Mouse (Mus musculus) CD4-positive helper T cell, adult 2 months (primary cell): Measurements from ENCODE around the gene Insl6.

ENCODE experiments used
- DNase-seq: peaks from one replicate; pipeline ENCODE4 v3.0.0-alpha.2; 2012; ENCODE audit warnings: low read depth, missing footprints, low spot score

Gene Insl6

DNA sequence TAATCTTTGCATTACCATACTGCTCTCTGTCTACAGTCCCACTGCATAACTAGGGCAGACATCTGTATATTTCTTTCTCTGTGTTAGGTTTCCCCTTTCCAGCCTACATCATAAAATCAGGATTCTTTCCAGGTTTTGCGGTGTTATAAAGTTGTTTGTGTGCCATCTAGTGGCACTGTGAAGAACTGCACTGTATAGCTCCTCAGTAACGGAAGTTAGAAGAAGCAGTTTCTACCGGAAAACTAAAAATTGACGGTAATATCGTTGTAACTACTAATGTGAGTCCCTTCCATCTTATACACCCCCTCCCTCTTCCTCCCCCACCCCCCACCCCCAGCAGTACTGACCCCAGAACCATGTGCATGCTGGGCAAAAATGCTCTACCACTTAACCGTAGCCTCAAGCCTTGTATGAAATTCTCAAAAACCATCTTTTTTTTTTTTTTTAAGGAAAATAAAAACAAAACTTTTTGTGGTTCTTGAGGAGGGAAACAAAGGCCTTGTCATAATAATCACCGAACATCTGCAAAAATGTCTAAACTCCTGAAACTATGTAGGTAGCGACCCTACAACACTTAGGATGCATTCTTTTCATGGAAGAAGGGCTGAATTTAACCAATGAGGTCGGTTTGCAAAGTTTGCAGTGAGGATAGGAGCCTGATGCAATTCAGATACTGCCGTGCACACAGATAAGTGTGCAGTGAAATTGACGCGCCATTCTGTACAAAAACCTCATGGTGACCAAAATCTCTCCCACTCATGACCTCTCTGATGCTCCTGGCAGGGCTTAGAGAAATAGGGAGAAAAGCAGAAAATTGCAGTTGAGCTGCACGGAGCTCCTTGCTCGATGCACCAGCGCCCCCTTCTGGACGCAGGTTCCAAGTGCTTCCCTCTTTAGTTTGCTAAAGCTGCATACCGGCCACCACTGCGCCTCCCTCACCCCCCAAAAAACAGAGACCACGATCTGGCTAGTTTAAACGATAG is 30.0 kb upstream of the Insl6 start:
- peak; percentile 86 for DNase-seq

DNA sequence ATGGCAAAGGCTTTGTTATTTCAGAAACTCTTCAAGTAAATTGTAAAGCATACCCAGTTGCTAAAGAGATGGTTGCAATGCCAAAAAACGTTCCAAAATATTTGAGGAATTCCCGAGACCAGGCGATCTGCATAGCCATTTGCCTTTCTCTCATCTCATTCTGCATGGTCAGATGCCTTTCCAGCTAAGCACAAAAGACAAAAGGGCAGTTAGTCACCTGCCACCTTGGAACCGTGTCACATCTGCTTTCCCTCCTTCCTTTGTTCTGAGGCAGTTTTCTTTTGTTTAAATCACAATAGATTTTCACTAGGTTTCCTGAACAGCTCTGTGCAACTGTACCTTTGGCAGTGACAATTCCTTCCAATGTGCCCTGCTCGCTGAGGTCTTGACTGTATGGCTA is 25.8 kb upstream of the Insl6 start:
- no peak for DNase-seq

DNA sequence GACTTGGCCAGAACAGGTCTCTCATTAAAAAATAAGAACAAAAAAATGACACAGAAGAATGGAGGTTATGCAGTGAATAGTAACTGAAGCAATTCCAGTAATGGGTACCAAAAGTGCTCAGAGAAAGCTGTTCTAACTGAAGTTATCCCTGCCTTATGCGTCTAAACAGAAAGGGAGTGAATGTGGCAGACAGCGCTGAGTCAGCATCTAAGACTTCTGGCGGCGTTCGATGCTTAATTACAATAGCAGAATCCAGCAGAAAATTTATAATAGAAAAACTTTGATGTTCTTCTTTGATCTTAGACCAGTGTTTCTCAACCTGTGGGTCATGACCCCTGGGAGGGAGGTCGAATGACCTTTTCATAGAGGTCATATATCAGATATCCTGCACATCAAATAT is 20.5 kb upstream of the Insl6 start:
- no peak for DNase-seq

DNA sequence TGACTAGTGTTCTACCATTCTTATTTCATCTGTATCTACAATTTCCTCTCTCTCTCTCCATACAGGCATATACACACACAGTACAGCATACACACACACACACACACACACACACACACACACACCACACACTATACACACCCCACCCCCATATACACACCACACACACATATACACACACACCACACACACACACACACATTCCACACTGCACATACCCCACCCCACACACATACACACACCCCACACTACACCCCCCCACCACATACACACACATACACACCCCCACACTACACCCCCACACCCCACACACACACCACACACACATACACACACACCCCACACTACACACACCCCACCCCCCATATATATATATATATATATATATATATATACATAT is 19.7 kb upstream of the Insl6 start:
- DNase-seq: no peak

DNA sequence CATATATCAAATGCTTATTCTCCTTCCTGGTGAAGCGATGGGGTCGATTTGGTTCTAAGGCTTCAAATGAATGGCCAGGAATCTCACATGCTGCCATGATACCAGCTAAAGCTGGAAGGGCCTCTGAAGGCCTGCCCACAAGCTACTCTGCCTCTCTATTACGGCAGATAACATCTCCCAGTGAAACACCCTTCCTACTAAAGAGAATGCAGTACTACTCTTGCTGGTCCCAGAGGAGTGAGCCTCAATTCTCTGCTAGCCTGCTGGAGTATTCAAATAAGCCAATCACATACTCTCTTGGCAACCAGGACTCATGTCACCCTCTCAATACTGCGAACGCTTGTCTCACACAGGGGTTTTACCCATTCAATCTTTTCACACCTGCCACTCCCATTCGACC is 17.1 kb upstream of the Insl6 start:
- no peak for DNase-seq

DNA sequence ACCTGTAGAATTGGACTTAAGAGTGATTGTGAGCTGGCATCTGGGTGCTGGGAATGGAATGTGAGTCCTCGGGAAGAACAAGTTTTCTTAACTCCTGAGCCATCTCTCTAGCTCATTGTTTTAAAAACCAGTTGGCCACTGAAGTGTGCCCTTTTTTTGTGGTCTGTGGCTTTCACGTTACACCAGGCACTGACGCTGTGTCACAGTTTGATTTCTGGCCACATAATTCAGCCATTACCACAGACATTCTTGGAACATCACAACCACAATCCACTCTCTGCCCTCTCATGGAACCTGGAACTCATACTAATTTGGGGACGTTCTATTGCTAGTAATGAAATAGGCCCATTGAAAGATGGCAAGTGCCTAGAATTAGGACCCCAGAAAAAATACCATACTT is 15.9 kb upstream of the Insl6 start:
- DNase-seq: no peak

DNA sequence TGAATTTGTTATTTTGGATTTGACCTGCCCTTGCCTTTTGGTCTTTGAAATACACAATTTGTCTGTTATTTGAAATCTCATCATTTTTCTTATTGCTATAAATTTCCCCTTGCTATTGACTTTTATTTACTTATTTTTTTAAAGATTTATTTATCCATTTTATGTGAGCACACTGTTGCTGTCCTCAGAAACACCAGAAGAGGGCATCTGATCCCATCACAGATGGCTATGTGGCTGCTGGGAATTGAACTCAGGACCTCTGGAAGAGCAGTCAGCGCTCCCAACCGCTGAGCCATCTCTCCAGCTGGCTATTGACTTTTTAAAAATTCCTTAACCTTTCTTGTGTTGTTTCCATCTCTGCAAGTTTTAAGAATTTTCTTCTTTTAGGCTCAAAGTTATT is 11.5 kb upstream of the Insl6 start:
- DNase-seq: no peak

DNA sequence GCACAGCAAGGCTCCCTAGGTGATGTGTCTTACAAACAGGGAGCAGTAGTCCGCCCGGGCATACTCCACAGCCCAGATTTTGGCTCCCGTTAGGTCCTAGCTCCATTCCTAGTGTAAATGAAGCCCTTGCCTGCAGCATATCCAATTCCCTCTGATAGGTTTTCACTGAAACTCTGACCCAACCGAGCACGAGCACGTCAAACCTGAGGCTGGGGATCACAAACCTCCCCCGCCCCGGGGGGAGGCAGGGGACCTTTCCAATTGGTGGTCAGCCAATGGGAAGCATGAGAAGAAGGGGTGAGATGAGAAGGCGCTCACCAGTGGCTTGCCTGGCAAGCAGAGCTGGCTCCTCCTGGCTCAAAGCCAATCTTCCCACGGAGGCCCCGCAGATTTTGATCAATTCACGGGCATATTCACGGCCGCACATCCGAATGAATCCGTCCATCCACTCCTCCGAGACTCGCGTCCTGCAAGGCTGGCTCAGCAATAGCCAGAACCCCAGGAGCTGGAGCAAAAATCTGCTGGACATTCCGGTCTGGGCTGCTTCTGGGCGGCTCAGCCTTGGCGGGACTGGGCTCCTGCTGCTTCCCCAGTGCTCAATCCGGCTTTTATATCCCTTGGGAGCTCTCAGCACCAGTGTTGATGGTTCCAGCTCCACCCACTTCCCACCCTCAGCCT is 9.1 kb upstream of the Insl6 start, which contains the start of gene Rln1:
Rln1 (minus strand) TSS at position 603 of the 678 bp plus-strand sequence.
- DNase-seq: no peak

DNA sequence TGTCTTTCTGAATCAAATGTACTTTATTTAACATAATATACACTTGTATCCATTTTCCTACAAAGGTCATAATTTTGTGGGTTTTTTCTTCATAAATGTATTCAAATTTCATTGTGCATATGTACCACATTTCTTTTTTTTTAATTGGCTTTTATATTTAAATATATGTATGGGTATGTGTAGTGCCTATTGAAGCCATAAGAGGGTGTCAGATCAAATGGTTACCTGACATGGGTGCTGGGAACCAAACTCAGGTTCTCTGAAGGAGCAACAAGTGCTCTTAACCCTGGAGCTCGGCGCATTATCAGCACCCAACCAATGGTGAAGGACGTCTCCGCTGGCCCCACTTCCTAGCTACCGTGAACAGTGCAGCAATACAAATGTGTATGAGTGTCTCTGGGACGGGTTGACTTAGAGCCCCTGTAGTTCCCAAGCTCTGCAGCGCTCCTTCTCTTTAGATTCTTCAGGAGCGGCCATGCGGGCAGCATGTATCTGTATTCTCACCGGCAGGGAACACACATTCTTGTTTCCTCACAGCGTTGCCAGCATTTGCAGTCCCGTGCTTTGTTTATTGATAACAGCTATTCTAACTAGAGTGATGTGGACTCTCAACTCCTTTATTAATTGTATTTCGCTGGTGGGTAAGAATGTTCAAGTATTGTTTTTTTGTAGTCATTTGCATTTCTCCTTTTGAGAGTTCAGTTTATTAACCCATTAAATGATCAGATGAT is 1.8 kb upstream of the Insl6 start:
- no peak for DNase-seq

DNA sequence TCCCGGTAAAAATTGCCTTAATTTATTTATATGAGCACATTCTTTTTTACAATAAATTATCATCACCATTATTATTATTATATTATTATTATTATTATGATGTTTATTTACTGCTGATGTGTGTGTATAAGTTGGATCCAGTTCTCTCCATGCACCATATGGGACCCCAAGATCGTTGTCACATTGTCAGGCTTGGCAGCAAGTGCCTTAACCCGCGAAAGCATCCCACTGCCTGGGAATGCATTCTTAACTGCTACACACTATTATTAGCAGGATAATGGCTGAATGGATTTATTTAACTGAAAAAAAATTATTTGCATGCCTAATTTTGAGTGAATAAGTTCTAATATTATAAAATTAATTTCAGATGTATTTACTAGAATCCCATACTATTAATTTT is 1.2 kb upstream of the Insl6 start:
- no peak for DNase-seq

DNA sequence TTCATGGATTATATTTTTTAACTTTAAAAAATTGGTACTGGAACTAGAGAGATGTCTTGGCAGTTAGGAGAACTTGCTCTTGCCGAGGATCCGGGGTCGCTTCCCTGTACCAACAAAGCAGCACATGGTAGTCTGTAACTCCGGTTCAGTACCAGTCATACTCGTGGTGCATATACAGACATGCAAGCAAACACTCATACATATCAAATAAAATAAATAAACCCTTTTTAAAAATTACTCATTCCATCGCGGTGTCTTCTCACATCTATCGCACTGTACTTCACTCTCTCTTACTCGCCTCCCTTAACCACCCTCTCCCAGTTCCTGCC is 660 bp upstream of the Insl6 start:
- DNase-seq: no peak

DNA sequence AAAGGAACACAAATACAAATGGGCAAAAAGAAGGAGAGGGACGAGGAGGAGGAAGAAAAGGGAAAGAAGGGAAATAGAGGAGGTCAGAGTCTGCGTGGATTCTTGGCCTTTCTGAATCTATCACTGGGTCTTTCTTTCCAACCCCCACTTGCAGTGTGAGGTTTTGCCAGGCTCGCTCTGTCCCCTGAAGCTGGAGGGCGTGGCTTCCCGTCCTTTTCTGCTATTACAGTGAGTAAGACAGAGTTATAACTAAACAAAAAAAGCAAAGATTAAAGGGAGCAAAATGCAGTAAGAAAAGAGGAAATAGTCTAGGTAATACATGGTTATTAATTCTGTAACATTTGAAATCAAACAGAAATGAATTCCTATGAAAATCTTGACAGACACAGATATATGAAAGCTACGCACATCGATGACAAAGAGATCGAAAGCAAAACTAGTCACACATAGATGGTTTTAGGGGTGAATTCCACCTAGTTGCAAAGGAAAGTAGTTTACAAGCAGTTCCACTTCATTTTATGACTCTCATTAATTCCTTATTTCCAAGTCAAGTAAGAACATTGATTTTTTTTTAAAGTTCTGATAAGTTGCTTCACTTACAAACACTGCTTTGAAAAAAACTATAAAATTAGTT is 1.6 kb downstream of the Insl6 start:
- peak; percentile 71 for DNase-seq

DNA sequence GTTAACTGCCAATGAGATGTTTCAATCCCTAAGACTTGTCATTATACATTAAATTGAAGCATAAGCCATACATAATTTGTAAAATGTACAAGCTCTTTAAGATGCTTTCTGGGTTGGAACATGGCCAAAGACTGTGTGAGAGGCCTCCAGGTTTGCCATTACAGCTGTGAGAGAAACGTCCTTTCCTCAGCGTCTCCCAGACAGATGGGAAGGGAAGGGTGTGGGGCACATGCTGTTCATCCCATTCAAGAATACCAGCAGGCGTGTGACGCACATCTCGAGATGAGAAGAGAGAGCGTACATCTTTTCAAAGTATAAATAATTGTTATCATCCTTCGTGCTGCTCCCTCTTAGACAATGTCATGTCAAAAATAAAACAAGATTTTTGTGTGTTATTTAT is 12.5 kb downstream of the Insl6 start:
- no peak for DNase-seq

DNA sequence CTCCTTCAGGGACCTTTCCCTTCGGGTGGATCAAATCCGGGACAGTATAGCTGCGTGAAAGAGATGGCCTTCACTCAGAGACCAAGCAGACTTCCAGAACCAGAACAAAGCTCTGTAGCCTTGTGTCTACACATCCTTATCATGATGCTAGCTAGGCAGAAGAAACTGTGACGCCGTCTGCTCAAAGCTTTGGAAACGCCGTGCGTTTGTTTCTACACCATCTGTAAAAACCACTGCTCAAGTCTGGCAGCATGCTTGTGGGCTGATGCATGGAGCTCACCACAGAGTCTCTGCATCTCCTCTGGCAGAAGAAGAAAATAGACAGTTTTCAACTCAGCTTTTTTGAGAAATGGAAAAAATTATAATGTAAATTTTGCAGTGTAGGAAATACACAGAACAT is 13.4 kb downstream of the Insl6 start:
- DNase-seq: no peak

DNA sequence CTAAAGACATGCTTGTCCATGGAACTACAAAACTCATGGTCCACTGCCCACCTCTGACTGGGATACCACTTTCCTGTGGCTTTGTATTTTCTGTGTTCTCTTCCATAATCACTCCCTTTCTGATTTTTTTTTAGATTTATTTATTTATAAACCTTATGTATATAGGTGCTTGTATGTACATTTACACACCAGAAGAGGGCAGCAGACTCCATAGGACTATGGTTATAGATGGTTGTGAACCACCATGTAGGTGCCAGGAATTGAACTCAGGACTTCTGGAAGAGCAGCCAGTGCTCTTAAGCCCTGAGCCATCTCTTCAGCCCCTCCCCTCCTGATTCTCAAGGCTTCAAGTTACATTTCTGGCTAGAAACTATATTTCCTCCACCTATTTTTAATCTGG is 16.3 kb downstream of the Insl6 start:
- no peak for DNase-seq

DNA sequence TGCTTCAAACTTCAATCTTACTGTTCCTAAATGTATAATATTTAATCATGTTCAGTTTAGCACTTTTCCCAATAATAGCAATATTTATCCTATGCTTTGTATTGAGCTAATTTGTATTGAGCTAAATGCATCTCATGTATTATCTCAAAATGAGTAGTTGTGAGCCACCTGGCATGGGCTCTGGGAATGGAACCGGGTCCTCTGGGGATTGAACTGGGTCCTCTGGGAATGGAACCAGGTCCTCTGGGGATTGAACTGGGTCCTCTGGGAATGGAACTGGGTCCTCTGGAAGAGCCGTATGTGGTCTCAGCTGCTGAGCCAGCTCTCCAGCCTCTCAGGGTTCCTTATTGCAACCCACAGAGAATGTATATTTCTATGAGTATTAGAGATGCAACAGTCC is 23.0 kb downstream of the Insl6 start:
- no peak for DNase-seq

DNA sequence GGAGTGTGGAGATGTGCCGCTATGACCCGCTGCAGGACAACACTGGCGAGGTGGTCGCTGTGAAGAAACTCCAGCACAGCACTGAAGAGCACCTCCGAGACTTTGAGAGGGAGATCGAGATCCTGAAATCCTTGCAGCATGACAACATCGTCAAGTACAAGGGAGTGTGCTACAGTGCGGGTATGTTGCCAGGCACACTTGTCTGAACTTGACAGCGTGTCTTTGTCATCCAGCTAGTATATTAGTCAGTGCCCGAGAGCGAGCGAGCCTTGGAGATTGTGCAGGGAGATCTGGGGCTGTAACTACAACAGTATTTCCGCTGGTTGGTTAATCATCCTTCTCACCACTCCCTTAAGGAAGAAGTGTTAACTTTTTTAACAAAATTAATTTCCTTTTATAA is 24.2 kb downstream of the Insl6 start:
- no peak for DNase-seq

DNA sequence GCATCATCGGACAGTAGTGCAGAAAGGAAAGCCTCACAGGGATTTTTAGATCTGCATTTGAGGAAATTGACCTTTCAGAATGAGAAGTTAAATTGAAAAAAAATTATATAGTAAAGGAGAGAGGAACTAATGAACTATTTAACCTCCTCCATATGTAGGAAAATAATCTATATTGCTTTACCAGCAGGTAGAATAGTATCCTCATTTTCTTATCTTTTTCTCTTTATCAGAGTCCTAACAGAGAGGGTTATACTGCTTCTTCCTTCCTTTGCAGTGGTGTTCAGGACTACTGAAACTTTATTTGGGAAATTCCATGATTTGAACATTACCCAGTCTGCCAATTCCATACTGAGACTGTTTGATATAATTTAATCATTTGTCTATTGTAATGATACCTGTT is 27.8 kb downstream of the Insl6 start:
- DNase-seq: no peak

DNA sequence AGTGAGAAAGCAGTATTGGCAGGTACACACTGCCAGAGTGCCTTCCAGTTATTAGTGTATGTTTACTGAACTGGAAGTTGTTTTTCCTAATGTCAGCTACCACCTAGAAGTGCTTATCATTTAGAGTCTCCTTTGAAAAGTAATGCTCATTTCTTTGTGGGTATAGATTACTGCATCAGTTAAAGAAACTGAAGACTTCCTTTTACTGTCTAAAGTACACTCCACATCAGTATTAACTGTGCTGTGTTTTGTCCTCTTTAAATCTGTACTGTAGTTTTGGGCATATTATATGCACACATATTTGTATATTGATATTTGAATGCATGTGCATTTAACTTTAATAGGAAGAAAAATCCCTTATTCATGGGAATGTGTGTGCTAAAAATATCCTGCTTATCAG is 29.0 kb downstream of the Insl6 start:
- no peak for DNase-seq

DNA sequence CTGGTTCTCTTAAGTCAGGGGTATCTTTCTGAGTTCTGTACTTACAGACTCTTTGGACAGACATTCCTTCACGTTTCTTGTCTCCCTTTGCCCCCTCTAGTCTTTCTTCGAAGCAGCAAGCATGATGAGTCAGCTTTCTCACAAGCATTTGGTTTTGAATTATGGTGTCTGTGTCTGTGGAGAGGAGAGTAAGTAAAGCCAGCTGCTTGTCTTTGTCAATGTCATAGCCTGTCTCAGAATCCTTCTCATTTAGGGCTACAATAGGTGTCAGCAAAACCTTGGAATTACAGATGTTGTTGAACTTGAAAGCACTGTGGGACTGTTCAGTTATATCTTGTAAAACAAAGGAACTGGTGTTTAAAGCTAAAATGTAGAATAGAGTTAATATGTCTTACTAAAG is 30.4 kb downstream of the Insl6 start:
- DNase-seq: no peak

DNA sequence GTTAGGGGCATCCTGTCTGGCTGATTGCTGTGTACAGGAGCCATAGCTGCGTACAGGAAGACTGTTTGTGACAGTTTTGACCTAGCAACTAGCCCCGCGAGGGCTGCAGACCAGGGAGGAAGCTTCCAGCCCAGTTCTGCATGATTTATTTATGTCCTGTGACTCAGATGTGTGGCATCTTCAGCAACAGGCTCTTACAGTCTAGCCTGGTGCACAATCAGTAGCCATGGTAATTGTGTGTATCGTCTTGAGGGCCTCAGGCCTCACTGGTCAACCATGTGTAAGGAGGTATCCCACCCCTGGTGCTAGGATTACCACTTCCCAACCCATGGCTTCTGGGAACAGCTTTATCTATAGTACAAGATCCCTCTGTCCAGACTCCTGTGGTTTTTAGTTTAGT is 32.6 kb downstream of the Insl6 start:
- no peak for DNase-seq

DNA sequence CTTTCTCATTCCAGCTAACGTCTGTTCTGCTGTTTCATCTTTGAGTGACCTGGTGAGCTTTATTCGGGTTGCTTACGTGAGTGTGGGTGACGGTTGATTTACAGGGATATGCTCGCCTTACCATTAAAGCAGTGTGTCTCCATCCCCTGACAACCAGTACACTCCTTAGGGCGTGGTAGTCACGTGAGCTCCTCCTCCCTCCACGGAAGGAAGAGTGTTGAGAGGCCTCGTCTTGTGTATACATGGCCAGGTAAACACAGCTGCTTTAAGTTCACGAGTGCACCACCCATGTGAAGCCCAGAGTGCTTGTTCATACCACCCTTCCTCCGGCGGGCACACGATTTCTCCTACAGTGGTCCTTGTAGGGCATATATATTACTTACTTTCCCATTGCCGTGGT is 33.6 kb downstream of the Insl6 start:
- no peak for DNase-seq
